Mouse (Mus musculus): ENCODE measurements at regions not wholly inside any gene's neighbourhood (a gene's known extent, or its start where the extent isn't known, plus 50 kb on each side); places are given as distances from the start of the nearest gene placed in this dataset.

DNA sequence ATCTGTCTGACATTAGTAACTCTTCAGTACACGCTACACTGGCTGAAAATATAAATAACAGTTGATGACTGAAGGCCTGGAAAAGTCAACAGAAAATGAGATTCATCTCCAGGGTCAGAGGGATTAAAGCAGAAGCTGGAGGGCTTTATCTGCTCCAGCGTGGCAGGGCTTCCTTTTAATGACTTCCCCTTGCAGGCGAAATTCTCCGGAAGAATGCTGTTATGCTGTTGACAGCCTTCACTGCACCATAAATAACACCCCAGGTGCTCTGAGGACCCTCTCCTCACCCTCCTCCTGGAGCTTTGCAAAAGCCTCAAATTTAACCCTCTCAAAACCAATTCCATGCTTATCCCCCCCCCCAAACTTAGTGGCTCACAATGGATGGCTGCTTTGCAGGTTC lies 188.0 kb upstream of the Camk1g start:
- no peak for TF ChIP-seq POLR2A (IDR thresholded peaks at IDR 0.05; ENCODE audit: borderline replicate concordance, extremely low read depth, insufficient read depth, insufficient read length, poor library complexity, severe bottlenecking)
- TF ChIP-seq CTCF (IDR thresholded peaks at IDR 0.05; ENCODE audit: borderline replicate concordance, extremely low read depth, insufficient read depth, insufficient read length), result no peak
- DNase-seq (ENCODE audit: low read depth), result peak; percentile 71

- TF ChIP-seq CTCF (IDR thresholded peaks at IDR 0.05; ENCODE audit: borderline replicate concordance, extremely low read depth, insufficient read depth, insufficient read length), result no peak
- no peak for TF ChIP-seq POLR2A (IDR thresholded peaks at IDR 0.05; ENCODE audit: borderline replicate concordance, extremely low read depth, insufficient read depth, insufficient read length, poor library complexity, severe bottlenecking)
- no peak for DNase-seq (ENCODE audit: low read depth)
Observed at GRCm38 (mm10) chr1:193554731-193555130, 184.6 kb upstream of the Camk1g start.

DNA sequence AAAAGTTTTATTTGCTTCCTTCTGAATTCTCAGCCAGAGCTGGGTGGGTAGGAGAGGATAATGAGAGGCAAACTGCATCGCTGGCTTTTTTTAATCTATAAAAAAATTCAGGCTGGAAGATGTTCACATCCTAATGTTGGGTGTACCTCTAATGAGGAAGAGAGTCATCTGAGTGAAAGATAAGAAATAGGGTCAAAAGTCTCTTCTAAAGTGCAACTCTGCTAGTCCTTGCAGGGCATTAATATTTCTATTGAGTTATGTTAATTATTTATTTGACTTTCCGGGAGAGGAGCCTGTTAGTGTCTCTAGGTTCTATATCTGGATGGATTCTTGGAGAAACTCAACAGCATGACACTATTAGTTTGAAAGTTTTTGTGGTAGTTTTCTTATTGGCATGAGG lies 182.2 kb upstream of the Camk1g start:
- TF ChIP-seq POLR2A (IDR thresholded peaks at IDR 0.05; ENCODE audit: borderline replicate concordance, extremely low read depth, insufficient read depth, insufficient read length, poor library complexity, severe bottlenecking) (no peak), CTCF (IDR thresholded peaks at IDR 0.05; ENCODE audit: borderline replicate concordance, extremely low read depth, insufficient read depth, insufficient read length) (no peak)
- DNase-seq (ENCODE audit: low read depth), result no peak

GRCm38 (mm10) chr1:193551340-193551739 lies 181.2 kb upstream of the Camk1g start:
- TF ChIP-seq POLR2A (IDR thresholded peaks at IDR 0.05; ENCODE audit: borderline replicate concordance, extremely low read depth, insufficient read depth, insufficient read length, poor library complexity, severe bottlenecking), result no peak
- no peak for TF ChIP-seq CTCF (IDR thresholded peaks at IDR 0.05; ENCODE audit: borderline replicate concordance, extremely low read depth, insufficient read depth, insufficient read length)
- DNase-seq (ENCODE audit: low read depth), result no peak

DNA sequence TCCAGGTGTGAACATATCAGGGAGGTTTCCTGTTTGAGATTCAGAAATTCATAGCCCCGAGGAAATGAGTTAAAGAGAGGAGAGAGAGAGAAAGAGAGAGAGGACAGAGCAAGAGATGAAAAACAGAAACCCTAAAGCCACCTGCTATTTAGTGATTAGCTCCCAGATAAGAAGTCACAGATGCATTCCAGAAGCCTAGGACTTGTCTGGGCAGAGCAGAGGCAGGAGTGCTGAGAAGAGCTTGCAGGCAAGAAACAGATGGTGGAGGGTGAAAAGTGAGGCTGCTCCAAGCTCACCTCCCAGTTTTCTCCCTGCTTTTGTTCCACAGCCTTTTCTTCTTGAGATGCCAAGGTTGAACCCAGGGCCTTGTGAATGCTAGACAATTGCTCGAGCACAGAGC lies 180.7 kb upstream of the Camk1g start:
- TF ChIP-seq POLR2A (IDR thresholded peaks at IDR 0.05; ENCODE audit: borderline replicate concordance, extremely low read depth, insufficient read depth, insufficient read length, poor library complexity, severe bottlenecking) (no peak), CTCF (IDR thresholded peaks at IDR 0.05; ENCODE audit: borderline replicate concordance, extremely low read depth, insufficient read depth, insufficient read length) (no peak)
- no peak for DNase-seq (ENCODE audit: low read depth)

DNA sequence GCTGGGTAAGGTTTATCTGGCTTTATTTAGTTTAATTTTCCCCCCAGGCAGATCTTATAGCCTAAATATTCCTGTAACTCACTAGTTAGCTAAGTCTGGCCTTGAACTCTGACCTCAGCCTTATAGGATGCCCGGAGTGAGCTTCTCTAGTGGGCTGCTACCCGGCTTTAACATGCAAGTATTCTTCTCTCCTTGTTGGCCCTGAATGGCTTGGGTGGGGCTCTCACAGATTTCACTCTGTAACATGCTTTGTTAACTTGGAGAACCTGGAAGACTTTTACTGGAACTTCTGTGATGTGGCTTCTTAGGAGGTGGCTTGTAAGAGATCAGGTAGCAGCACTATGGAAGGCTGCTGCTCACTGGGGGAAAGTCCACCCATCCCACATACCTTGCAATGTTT lies 177.3 kb upstream of the Camk1g start:
- TF ChIP-seq CTCF (IDR thresholded peaks at IDR 0.05; ENCODE audit: borderline replicate concordance, extremely low read depth, insufficient read depth, insufficient read length), result no peak
- TF ChIP-seq POLR2A (IDR thresholded peaks at IDR 0.05; ENCODE audit: borderline replicate concordance, extremely low read depth, insufficient read depth, insufficient read length, poor library complexity, severe bottlenecking), result no peak
- DNase-seq (ENCODE audit: low read depth), result no peak

GRCm38 (mm10) chr1:193546044-193546432 lies 175.9 kb upstream of the Camk1g start:
- peak; percentile 63 for DNase-seq (ENCODE audit: low read depth)

DNA sequence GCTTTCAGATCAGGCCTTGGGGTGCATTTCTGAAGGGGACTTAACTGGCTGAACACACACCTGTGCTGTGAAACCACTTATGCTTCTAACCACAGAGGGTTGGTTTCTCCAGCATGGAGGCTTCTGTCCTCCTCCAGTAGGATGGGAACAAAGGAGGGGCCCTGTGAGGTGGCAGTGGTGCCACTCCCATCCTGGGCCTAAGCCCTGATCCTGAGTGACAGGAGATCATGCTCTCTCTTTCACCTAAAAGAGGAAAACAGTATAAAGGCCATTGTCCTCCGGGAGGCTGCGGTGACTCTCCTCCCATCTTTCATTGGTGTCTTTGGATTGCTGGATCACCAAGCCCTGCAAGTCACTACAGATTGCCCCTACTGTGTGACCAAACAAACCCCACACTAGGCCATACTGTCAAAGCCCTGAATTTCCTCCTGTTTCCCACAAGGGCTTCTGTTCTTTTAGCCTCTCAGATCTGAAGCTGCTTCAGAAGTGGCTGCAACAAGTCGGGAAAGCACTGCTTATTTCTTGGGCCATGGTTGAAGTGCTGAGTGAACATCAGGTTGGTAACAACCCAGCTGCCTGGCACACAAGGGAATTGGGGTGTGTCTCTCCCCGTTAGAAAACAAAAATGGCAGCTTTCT lies 175.4 kb upstream of the Camk1g start:
- DNase-seq (ENCODE audit: low read depth), result no peak
- TF ChIP-seq POLR2A (IDR thresholded peaks at IDR 0.05; ENCODE audit: borderline replicate concordance, extremely low read depth, insufficient read depth, insufficient read length, poor library complexity, severe bottlenecking) (no peak), CTCF (IDR thresholded peaks at IDR 0.05; ENCODE audit: borderline replicate concordance, extremely low read depth, insufficient read depth, insufficient read length) (no peak)

More at GRCm38 (mm10) chr1:193546044-193546432, 175.9 kb upstream of the Camk1g start:
- no peak for TF ChIP-seq CTCF (IDR thresholded peaks at IDR 0.05; ENCODE audit: borderline replicate concordance, extremely low read depth, insufficient read depth, insufficient read length)
- no peak for TF ChIP-seq POLR2A (IDR thresholded peaks at IDR 0.05; ENCODE audit: borderline replicate concordance, extremely low read depth, insufficient read depth, insufficient read length, poor library complexity, severe bottlenecking)

DNA sequence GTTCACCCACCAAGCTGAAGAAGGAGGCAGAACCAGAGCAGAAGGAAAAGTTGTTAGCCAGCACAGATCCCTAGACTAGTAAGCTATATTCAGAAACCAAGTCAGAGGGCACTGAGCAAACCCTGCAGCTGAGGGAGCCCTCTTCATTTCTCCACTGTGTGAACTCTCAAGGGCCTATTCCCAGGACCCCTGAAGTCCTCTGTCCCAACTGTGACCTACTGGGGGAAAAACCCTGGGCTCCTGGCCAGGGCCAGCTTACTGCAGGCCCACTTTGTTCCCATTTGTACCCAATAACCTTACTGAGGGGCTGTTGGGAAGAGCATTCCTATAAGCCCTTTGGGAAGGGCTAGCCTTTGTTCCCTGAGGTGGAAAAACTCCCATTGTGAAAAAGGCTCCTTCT lies 174.7 kb upstream of the Camk1g start:
- no peak for DNase-seq (ENCODE audit: low read depth)

GRCm38 (mm10) chr1:193543834-193544233 lies 173.7 kb upstream of the Camk1g start:
- TF ChIP-seq POLR2A (IDR thresholded peaks at IDR 0.05; ENCODE audit: borderline replicate concordance, extremely low read depth, insufficient read depth, insufficient read length, poor library complexity, severe bottlenecking), result no peak
- no peak for DNase-seq (ENCODE audit: low read depth)

More for the DNA sequence above, 174.7 kb upstream of the Camk1g start:
- TF ChIP-seq POLR2A (IDR thresholded peaks at IDR 0.05; ENCODE audit: borderline replicate concordance, extremely low read depth, insufficient read depth, insufficient read length, poor library complexity, severe bottlenecking), result no peak
- TF ChIP-seq CTCF (IDR thresholded peaks at IDR 0.05; ENCODE audit: borderline replicate concordance, extremely low read depth, insufficient read depth, insufficient read length), result no peak

DNA sequence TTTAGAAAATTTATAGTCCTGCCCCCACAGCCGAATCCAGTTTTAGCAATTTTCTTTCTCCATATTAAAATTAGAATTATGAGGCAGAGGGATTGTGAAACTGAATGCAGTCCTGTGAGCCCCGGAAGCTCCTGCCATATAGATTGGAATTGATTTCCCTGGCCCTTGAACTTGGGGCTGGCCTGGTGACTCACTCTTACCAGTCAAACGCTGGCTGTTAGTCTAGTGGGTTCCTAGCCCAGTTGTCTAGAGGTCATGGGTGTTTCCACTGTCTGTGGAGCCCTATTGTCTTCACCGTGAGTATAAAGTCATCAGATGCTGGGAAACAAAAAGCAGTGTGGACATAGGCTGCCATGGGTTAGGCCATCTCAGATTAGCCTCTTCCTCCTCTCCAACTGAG lies 173.2 kb upstream of the Camk1g start:
- no peak for DNase-seq (ENCODE audit: low read depth)

GRCm38 (mm10) chr1:193541934-193542580 lies 172.0 kb upstream of the Camk1g start:
- DNase-seq (ENCODE audit: low read depth), result peak; percentile 87
- TF ChIP-seq POLR2A (IDR thresholded peaks at IDR 0.05; ENCODE audit: borderline replicate concordance, extremely low read depth, insufficient read depth, insufficient read length, poor library complexity, severe bottlenecking), result no peak
- no peak for TF ChIP-seq CTCF (IDR thresholded peaks at IDR 0.05; ENCODE audit: borderline replicate concordance, extremely low read depth, insufficient read depth, insufficient read length)

More for the DNA sequence above, 173.2 kb upstream of the Camk1g start:
- TF ChIP-seq POLR2A (IDR thresholded peaks at IDR 0.05; ENCODE audit: borderline replicate concordance, extremely low read depth, insufficient read depth, insufficient read length, poor library complexity, severe bottlenecking), result no peak
